Mouse (Mus musculus) lung, adult 2 months (tissue): ENCODE measurements at regions not wholly inside any gene's neighbourhood (a gene's known extent, or its start where the extent isn't known, plus 50 kb on each side); places are given as distances from the start of the nearest gene placed in this dataset.

Experiments used
- CTCF ChIP-seq: fragments of 200-500 bp; IDR thresholded peaks from 2 replicates; pipeline ENCODE4 v1.5.1; 2011; ENCODE audit warnings: mild to moderate bottlenecking, low read length, control low read depth; ENCODE audit not compliant: insufficient read depth
- POLR2A ChIP-seq: fragments of 200-500 bp; IDR thresholded peaks from 2 replicates; pipeline ENCODE4 v1.6.1; 2011; ENCODE audit warnings: low read depth, mild to moderate bottlenecking, control low read depth, low read length, borderline replicate concordance; ENCODE audit errors: extremely low read depth

DNA sequence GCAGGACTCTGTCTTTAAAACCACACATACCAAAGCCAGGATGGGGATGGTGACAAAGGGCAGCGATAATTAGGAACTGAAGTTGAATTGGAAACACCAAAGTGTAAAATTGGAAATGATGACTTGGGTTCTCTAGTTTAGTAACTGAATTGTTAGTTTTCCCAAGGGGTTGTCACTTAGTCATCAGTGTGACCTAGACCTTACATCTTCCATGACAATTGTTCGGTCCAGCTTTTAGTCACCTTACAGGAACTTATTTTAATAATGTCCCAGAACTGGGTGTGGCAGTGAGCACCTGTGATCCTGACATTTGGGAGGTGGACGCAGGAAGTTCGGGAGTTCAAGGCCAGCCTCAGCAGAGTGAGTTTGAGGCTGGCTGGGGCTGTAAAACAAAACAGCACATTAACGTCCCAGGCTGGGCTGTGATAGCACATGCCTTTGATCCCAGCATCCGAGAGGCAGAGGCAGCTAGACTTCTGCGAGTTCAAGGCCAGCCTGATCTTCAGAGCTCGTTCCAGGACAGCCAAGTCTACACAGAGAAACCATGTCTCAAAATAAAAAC lies 81.9 kb upstream of the Hes1 start:
- no peak for TF ChIP-seq CTCF
- no peak for TF ChIP-seq POLR2A
